Mouse (Mus musculus): ENCODE results near the gene Ube3b.

The Ube3b gene

GRCm38 (mm10) chr5:114374409-114375213 is 5.8 kb upstream of the Ube3b start:
- DNase-seq: no peak

DNA sequence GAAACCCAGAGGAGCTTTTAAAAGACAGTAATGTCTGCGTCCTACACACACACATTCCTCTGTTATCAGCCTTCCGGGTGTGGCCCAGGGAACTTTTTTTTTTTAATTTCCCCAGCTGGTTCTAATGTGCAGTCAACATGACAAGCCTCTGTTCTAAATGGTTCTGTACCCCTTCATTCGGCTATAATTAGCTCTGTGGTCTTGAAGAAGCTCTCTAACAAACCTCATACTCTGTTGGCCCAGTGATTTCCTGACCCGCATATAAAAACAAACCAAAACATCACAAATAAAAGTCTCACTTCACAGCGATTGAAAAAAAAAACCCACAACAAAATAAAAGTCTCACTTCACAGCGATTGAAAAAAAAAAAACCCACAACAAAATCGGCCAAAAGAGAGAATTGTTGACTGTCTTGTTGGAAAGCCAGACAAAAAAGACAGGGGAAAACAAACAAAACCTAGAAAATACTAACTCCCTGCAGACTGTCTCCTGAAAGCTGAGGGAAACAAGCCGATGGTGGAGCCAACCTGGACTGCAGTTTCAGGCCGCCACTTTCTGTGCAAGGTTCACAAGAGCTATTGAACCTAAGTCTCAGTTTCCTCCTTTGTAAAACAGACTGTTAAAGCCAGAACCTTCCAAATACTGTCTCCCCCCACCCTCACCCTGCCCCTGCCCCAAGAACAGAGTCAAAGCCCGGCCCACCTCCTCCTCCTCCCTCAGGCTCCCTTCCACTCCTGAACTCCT is 2.1 kb upstream of the Ube3b start:
- no peak for DNase-seq

DNA sequence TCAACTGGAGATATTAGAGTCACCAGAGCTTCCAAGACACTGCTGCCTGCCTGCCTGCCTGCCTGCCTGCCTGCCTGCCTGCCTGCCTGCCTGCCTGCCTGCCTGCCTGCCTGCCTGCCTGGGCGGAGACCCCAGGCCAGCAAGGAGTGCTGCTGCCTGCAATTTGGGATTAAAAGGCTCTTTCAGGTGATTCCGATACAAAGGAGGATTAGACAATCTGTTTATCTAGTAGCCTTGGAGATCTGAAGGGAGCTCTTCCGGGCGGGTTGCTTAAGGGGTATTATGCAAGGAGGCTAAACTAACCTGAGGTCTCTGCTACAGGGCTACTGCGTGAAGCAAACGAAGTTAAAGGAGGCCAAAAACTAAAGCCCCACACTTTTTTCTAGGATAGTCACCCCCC is 1.5 kb upstream of the Ube3b start:
- DNase-seq: peak; percentile 41

GRCm38 (mm10) chr5:114379763-114380162 is 644 bp upstream of the Ube3b start:
- no peak for DNase-seq

- DNase-seq: no peak
Measured at GRCm38 (mm10) chr5:114381013-114381351, 575 bp downstream of the Ube3b start.

DNA sequence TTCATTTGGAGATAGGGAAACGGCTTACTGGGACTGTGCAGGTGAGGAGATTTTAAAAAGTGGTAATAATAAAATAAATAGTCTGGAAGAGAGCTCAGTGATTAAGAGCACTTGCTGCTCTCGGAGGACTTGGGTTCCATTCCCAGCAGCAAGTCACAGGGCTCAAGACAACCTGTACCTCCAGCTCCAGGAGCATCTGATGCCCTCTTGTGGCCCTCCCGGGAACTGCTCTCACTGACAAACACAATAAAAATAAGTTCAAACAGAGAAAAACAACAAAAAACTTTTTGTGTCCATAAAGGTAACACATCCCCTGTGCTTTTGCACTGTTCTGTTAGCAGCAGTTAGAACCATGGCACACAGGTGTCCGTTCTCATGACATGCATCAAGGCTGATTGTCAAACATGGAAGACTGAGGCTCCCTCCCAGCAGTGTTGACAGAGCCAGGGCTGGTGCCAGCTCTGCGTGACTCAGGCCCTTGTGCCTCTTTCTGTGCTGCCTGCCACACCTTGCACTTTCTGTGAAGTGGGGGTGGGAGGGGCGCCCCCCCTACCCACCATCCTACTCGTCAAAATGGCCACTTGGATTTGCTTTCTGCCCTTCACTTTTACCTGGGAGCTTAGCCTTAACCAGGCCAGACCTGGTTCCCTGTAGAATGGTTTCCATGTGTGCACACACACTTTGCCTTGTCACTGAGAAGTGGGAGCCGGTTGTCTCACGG is 2.9 kb downstream of the Ube3b start:
- peak; percentile 44 for DNase-seq

DNA sequence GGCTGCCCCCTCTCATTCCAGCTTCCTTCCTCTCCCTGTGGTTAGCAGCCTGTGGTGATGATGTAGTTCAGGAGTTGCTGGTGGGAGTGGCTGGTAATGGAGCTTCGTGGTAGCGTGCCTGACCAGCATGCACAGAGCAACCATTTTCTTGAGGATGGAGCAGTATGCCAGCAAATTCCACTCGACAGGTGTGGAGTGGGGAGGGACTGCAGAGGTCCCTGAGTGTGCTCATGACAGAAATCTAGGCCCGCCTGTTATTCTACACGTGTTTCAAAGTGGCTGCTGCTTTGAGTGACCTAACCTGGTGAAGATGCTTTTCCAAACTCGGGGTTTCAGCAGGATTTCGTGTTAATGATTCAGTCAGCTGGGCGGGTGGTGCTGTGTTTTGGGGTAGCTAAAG is 4.0 kb downstream of the Ube3b start:
- DNase-seq: no peak

DNA sequence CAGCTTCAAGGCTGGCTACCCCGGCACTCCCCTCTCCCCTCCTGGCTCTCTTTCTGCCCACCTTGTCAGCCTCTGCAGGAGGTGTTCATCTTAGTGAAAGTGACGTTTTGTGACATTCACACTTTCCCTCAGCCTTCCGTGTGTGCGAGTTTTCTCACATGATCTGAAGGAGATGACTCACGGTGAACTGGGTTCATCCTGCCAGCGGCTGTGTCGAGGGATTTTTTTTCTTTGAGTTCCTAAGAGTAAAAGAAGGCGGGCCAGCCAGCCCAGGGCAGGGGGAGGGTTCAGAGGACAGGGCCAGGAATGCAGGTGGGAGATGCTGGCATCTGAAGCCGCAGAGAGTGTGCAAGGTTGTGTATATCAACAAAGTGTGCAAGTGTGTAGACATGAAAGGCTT is 12.8 kb downstream of the Ube3b start:
- peak; percentile 52 for DNase-seq

- no peak for DNase-seq
Measured at GRCm38 (mm10) chr5:114406592-114406991, 26.2 kb downstream of the Ube3b start.

- DNase-seq: no peak
Measured at GRCm38 (mm10) chr5:114407269-114407668, 26.9 kb downstream of the Ube3b start.

DNA sequence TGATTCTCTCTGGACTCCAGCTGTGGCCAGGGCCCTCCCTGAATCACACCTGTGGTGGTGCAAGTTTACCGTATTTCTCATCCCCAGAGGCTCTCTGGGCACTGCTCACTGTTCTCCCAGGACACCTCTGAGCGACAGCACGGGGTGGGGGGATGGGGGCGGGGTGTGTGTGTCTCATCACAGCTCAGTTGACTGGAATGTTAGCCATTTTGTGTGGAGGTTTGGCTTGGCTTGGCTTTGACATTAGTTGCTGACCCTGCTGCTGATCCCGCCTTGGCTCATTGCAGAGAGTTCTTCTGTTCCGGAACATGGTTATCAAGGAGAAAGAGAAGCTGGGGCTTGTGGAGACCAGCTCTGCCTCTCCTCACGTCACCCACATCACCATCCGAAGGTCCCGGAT is 27.4 kb downstream of the Ube3b start:
- DNase-seq: no peak

DNA sequence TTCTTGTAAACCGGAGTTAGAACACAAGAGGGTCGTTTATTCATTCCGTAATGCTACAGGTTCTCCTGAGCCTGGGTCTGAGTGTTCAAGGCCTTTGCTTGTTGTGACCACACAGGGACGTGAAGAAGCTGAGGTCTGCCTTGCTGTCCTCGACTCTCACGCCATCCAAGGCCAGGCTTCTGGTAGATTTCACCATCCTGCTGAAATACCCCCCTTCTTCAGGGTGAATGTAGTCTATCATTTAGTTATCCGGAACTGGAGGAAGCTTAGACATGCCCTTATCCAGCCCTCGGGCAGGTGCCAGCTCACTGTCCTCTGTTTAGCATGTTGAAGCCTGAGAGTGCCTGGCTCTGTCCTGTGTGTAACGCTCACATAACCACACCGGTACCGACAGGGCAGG is 28.4 kb downstream of the Ube3b start:
- no peak for DNase-seq

- DNase-seq: no peak
Measured at GRCm38 (mm10) chr5:114410429-114410828, 30.0 kb downstream of the Ube3b start.

GRCm38 (mm10) chr5:114412361-114412998 is 32.1 kb downstream of the Ube3b start:
- no peak for DNase-seq

DNA sequence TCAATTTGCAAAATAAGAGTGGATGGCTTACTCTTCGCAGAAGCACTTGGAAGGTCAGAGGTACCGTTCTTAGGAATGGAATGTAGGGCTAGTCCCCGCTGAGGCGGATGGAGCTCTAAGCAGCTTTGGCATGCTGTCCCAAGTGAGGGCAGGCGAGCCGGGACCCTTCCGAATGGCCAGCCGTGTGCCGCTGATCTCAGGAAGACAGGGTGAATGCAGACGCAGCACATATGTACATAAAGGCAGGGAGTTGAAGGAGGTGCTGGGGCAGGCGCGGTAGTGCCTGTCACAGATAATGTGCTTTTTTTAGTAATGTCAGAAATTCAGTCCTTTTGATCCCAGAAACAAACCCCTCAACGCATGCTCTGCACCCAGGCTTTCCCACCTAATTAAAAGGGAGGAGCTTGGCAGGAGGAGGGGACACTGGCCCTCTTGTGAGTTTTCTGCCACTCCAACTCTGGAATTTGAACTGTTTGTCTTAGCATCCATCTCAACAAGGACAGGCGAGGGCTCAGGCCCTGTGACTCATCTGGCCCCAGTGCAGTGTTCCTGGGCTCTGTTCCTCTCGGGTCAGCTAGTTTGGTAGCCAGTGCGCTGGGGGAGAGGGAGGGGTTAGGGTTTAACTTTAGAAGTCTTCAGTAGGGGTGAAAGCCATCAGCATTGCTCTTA is 32.8 kb downstream of the Ube3b start:
- DNase-seq: no peak

DNA sequence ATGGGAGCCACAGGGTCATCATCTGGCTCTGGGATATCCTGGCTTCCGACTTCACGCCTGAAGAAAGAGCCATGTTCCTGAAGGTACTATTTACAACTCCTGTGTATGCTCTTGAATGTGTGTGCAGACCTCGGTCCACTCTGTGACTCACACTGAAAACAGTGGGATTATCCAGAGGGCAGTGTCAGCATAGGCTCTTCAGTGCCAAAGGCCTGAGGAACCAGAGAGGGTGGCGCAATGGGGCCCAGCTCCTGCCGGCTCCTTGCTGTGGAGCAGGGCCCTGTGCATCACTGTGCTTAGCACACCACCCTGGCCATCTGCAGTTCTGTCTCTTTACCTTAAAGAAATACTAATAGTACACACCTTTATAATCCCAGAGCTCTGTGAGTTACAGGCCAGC is 35.2 kb downstream of the Ube3b start:
- DNase-seq: no peak

DNA sequence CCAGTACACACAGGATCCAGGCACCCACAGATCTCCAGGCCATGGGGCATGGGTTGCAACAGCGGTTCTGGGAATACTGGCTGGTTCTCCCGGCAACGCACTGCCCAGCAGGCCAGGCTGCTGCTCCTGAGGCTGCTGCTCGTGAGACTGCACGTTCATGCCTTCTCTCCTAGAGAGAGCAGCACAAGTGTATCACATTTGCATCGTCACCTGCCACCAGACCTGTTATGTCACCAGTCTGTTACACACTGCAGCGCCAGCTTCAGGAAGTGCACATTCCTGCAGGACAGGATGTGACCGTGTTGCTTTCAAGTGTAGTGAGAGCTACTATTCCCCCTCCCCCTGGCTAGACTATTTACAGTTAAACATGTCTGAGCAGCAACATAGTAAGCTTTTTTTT is 36.4 kb downstream of the Ube3b start:
- no peak for DNase-seq

DNA sequence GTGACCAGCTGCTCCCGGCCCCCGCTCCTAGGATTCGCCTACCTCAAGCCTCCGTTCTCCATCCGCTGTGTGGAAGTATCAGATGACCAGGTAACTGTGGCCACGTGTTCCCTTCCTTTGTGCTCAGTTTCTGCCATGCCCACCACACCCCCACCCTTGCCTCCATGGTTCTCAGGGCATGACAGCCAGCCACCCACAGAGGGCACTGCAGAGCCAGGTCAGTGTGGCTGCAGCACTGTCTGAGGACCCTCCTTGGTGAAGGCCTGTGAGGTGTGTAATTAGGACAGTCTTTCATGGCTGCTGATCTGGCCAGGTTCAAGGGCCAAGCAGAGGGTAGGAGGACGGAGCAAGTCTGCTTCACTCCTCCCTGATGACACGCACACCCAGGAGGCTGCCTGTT is 38.1 kb downstream of the Ube3b start:
- DNase-seq: peak; percentile 63

- no peak for DNase-seq
Measured at GRCm38 (mm10) chr5:114421561-114422298, 41.3 kb downstream of the Ube3b start.

DNA sequence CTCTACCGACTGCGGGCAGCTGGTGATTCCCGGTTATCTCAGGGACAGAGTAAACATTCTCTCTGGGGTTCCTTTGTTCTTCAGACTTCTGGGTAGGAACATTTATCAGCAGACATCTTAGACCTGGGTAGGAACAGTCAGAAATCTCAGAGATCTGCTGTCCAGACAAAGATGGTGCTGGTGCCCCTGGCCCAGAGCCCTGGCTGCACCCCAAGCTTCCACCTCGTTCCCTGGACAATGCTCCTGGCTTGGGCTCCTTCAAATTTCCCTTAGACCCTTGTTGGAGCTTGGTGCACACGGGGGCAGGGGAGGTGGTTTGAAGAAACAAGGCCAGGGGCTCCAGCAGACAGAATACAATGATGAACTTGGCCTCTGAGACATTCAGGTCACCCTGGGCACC is 42.2 kb downstream of the Ube3b start:
- no peak for DNase-seq

DNA sequence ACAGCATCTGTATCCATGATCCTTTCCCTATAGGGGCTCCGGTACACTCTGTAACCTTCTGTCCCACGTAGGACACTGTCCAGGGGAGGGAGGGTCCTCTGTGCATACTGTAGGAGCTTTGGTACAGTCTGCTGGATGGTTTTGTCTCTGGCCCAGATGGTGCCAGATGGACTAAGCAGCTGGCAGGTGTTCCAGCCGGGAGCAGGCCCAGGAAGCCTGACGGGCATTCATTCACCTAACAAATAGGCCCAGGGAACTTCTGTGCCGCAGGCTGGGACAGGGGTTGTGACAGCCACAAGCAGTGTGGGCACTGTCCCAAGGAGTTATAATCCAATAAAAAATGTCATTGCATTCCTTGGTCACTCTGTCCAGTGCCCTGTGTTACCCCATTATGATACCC is 43.6 kb downstream of the Ube3b start:
- peak; percentile 27 for DNase-seq

- DNase-seq: no peak
Measured at GRCm38 (mm10) chr5:114426732-114427131, 46.3 kb downstream of the Ube3b start.
